Mouse (Mus musculus) kidney, postnatal 25 days (tissue): ENCODE measurements at regions not wholly inside any gene's neighbourhood (a gene's known extent, or its start where the extent isn't known, plus 50 kb on each side); places are given as distances from the start of the nearest gene placed in this dataset.

Experiments
- DNase-seq, 2 experiments: peaks; one replicate each; pipeline ENCODE4 v3.0.0; 2021; ENCODE audit warnings: mixed read lengths in 2 of 2

GRCm38 (mm10) chr8:103441163-103441562 is 655.7 kb upstream of the Cdh11 start:
- DNase-seq, result peak in 1 of 2 experiments; percentile 47

GRCm38 (mm10) chr8:103442420-103443125 is 657.1 kb upstream of the Cdh11 start:
- no peak for DNase-seq

GRCm38 (mm10) chr8:103444577-103444976 is 656.8 kb upstream of the Cdh5 start:
- DNase-seq, result no peak

- DNase-seq, result no peak
Measured at GRCm38 (mm10) chr8:103445378-103445777, 656.0 kb upstream of the Cdh5 start.

- no peak for DNase-seq
Measured at GRCm38 (mm10) chr8:103447916-103448315, 653.5 kb upstream of the Cdh5 start.

- DNase-seq, result no peak
Measured at GRCm38 (mm10) chr8:103451381-103452018, 649.9 kb upstream of the Cdh5 start.

GRCm38 (mm10) chr8:103457176-103457575 is 644.2 kb upstream of the Cdh5 start:
- DNase-seq, result no peak

GRCm38 (mm10) chr8:103463557-103463956 is 637.9 kb upstream of the Cdh5 start:
- DNase-seq, result no peak

- no peak for DNase-seq
Measured at GRCm38 (mm10) chr8:103464777-103465353, 636.6 kb upstream of the Cdh5 start.

GRCm38 (mm10) chr8:103467536-103468160 is 633.8 kb upstream of the Cdh5 start:
- peak in 1 of 2 experiments; percentile 38 for DNase-seq

- DNase-seq, result no peak
Measured at GRCm38 (mm10) chr8:103469049-103469448, 632.4 kb upstream of the Cdh5 start.

- DNase-seq, result no peak
Measured at GRCm38 (mm10) chr8:103470316-103470715, 631.1 kb upstream of the Cdh5 start.

- no peak for DNase-seq
Measured at GRCm38 (mm10) chr8:103475816-103476797, 625.3 kb upstream of the Cdh5 start.

GRCm38 (mm10) chr8:103482033-103482720 is 619.2 kb upstream of the Cdh5 start:
- DNase-seq, result no peak

GRCm38 (mm10) chr8:103485441-103485840 is 616.0 kb upstream of the Cdh5 start:
- DNase-seq, result no peak

GRCm38 (mm10) chr8:103489411-103489810 is 612.0 kb upstream of the Cdh5 start:
- DNase-seq, result no peak

- peak in 1 of 2 experiments; percentile 1 for DNase-seq
Measured at GRCm38 (mm10) chr8:103492914-103493517, 608.4 kb upstream of the Cdh5 start.

GRCm38 (mm10) chr8:103493932-103494493 is 607.4 kb upstream of the Cdh5 start:
- no peak for DNase-seq

GRCm38 (mm10) chr8:103494670-103495069 is 606.8 kb upstream of the Cdh5 start:
- no peak for DNase-seq

GRCm38 (mm10) chr8:103501328-103501727 is 600.1 kb upstream of the Cdh5 start:
- DNase-seq, result no peak
